Mouse (Mus musculus): ENCODE measurements around the gene Gp1ba. TPM values are rescaled to one million over a fixed set of nuclear protein-coding genes. Genes with fewer than 3 reads are reported as not detected.

The Gp1ba gene
- polyA plus RNA-seq, 1 experiment from 2014 or later = 15.3 TPM

GRCm38 (mm10) chr11:70688372-70688771 is 49.5 kb downstream of the Gp1ba start:
- H3K4me3 ChIP-seq (ENCODE audit: low read depth, low read length) = peak overlapping the region; percentile 85
- peak overlapping the region; percentile 94 for H3K4me2 ChIP-seq
- H3K4me1 ChIP-seq (replicated peaks; ENCODE audit: control insufficient read depth, insufficient read depth, low read length) = peaks cover 11% of the 10 kb centered on the region; the same call in 1 of the 2 replicates
- H3K27ac ChIP-seq (ENCODE audit: low read depth, low read length) = peak overlapping the region; percentile 71; the same call in 1 of the 2 replicates
- no peaks in the 10 kb centered on the region for H3K9me3 ChIP-seq (ENCODE audit: control insufficient read depth, low read length)
- peak overlapping the region; percentile 89 for H3K9ac ChIP-seq (ENCODE audit: low read depth, low read length)
- WGBS = 25% methylated on average over 8 of the region's 8 CpGs
- DNase-seq (ENCODE audit: low spot score) = no peak
- H3K36me3 ChIP-seq (ENCODE audit: control insufficient read depth, insufficient read depth, low read length) = peaks cover 8% of the 10 kb centered on the region
- ATAC-seq (replicated peaks; ENCODE audit: low FRiP score) = no peak
- no peaks in the 10 kb centered on the region for H3K27me3 ChIP-seq (replicated peaks; ENCODE audit: control insufficient read depth, insufficient read depth, low read length)

- DNase-seq (ENCODE audit: low spot score) (no peak), ATAC-seq (replicated peaks; ENCODE audit: low FRiP score) (no peak)
- H3K36me3 ChIP-seq (ENCODE audit: control insufficient read depth, insufficient read depth, low read length) = peaks cover 4% of the 10 kb centered on the region; the same call in 1 of the 2 replicates
- no peak overlapping the region for H3K9ac ChIP-seq (ENCODE audit: low read depth, low read length)
- H3K9me3 ChIP-seq (ENCODE audit: control insufficient read depth, low read length) = no peaks in the 10 kb centered on the region
- peaks cover 11% of the 10 kb centered on the region; the same call in 1 of the 2 replicates for H3K4me1 ChIP-seq (replicated peaks; ENCODE audit: control insufficient read depth, insufficient read depth, low read length)
- H3K27ac ChIP-seq (ENCODE audit: low read depth, low read length) = no peak overlapping the region
- WGBS = 51% methylated on average over 4 of the region's 4 CpGs
- H3K27me3 ChIP-seq (replicated peaks; ENCODE audit: control insufficient read depth, insufficient read depth, low read length) = no peaks in the 10 kb centered on the region
- H3K4me3 ChIP-seq (ENCODE audit: low read depth, low read length) = no peak overlapping the region
- H3K4me2 ChIP-seq = no peak overlapping the region
Observed at GRCm38 (mm10) chr11:70689578-70689977, 50.7 kb downstream of the Gp1ba start.

Other genes starting within 250 kb of the Gp1ba start
- 48.5 and 51.2 TPM in 2 replicates for gene Pelp1, start 229.1 kb upstream of the Gp1ba start, polyA plus RNA-seq (2014; fragmentation: Nextera tagmentation; extraction: Ambion mirVana)
- gene Arrb2, start 206.5 kb upstream of the Gp1ba start, polyA plus RNA-seq (2014; fragmentation: Nextera tagmentation; extraction: Ambion mirVana) = 31.5 and 35.9 TPM in 2 replicates
- 33.8 and 36.2 TPM in 2 replicates for gene Med11, start 187.2 kb upstream of the Gp1ba start, polyA plus RNA-seq (2014; fragmentation: Nextera tagmentation; extraction: Ambion mirVana)
- gene Zmynd15, start 179.7 kb upstream of the Gp1ba start, polyA plus RNA-seq (2014; fragmentation: Nextera tagmentation; extraction: Ambion mirVana) = 0.19 and 0.58 TPM in 2 replicates
- 0.91 and 1.6 TPM in 2 replicates for gene Cxcl16, start 179.1 kb upstream of the Gp1ba start, polyA plus RNA-seq (2014; fragmentation: Nextera tagmentation; extraction: Ambion mirVana)
- gene Tm4sf5, start 133.9 kb upstream of the Gp1ba start, polyA plus RNA-seq (2014; fragmentation: Nextera tagmentation; extraction: Ambion mirVana) = 5.5 TPM in 2 replicates
- 0.39 and 0.80 TPM in 2 replicates for gene Vmo1, start 124.5 kb upstream of the Gp1ba start, polyA plus RNA-seq (2014; fragmentation: Nextera tagmentation; extraction: Ambion mirVana)
- 20.2 and 20.5 TPM in 2 replicates for gene Gltpd2, start 119.9 kb upstream of the Gp1ba start, polyA plus RNA-seq (2014; fragmentation: Nextera tagmentation; extraction: Ambion mirVana)
- 619 and 649 TPM in 2 replicates for gene Psmb6, start 113.8 kb upstream of the Gp1ba start, polyA plus RNA-seq (2014; fragmentation: Nextera tagmentation; extraction: Ambion mirVana)
- not detected in 2 replicates for gene Gm40193, start 106.2 kb upstream of the Gp1ba start, polyA plus RNA-seq (2014; fragmentation: Nextera tagmentation; extraction: Ambion mirVana)
- gene Pld2, start 99.1 kb upstream of the Gp1ba start, polyA plus RNA-seq (2014; fragmentation: Nextera tagmentation; extraction: Ambion mirVana) = 2.7 and 3.4 TPM in 2 replicates
- gene Mink1, start 76.2 kb upstream of the Gp1ba start, polyA plus RNA-seq (2014; fragmentation: Nextera tagmentation; extraction: Ambion mirVana) = 15.6 and 16.0 TPM in 2 replicates
- not detected in 2 replicates for gene 4930544D05Rik, start 23.3 kb upstream of the Gp1ba start, polyA plus RNA-seq (2014; fragmentation: Nextera tagmentation; extraction: Ambion mirVana)
- not detected in 2 replicates for gene Chrne, start 19.9 kb upstream of the Gp1ba start, polyA plus RNA-seq (2014; fragmentation: Nextera tagmentation; extraction: Ambion mirVana)
- 113 and 114 TPM in 2 replicates for gene Rnf167, start 8.1 kb downstream of the Gp1ba start, polyA plus RNA-seq (2014; fragmentation: Nextera tagmentation; extraction: Ambion mirVana)
- gene Slc25a11, start 8.4 kb downstream of the Gp1ba start, polyA plus RNA-seq (2014; fragmentation: Nextera tagmentation; extraction: Ambion mirVana) = 115 and 126 TPM in 2 replicates
- 2,285 and 2,367 TPM in 2 replicates for gene Pfn1, start 15.5 kb downstream of the Gp1ba start, polyA plus RNA-seq (2014; fragmentation: Nextera tagmentation; extraction: Ambion mirVana)
- gene Eno3, start 18.1 kb downstream of the Gp1ba start, polyA plus RNA-seq (2014; fragmentation: Nextera tagmentation; extraction: Ambion mirVana) = 19.8 and 20.1 TPM in 2 replicates
- gene Spag7, start 30.3 kb downstream of the Gp1ba start, polyA plus RNA-seq (2014; fragmentation: Nextera tagmentation; extraction: Ambion mirVana) = 132 and 146 TPM in 2 replicates
- 10.4 and 13.1 TPM in 2 replicates for gene Camta2, start 49.0 kb downstream of the Gp1ba start, polyA plus RNA-seq (2014; fragmentation: Nextera tagmentation; extraction: Ambion mirVana)
- gene Inca1, start 61.0 kb downstream of the Gp1ba start, polyA plus RNA-seq (2014; fragmentation: Nextera tagmentation; extraction: Ambion mirVana) = 0.96 and 1.1 TPM in 2 replicates
- gene Kif1c, start 61.4 kb downstream of the Gp1ba start, polyA plus RNA-seq (2014; fragmentation: Nextera tagmentation; extraction: Ambion mirVana) = 3.1 and 3.8 TPM in 2 replicates
- 3.3 and 4.0 TPM in 2 replicates for gene Zfp3, start 125.1 kb downstream of the Gp1ba start, polyA plus RNA-seq (2014; fragmentation: Nextera tagmentation; extraction: Ambion mirVana)
- 0.30 and 0.82 TPM in 2 replicates for gene Scimp, start 173.5 kb downstream of the Gp1ba start, polyA plus RNA-seq (2014; fragmentation: Nextera tagmentation; extraction: Ambion mirVana)
- 25.7 and 28.9 TPM in 2 replicates for gene Rabep1, start 205.7 kb downstream of the Gp1ba start, polyA plus RNA-seq (2014; fragmentation: Nextera tagmentation; extraction: Ambion mirVana)